Mouse (Mus musculus): Measurements from ENCODE around the gene Lyzl4. TPM values are rescaled to one million over a fixed set of nuclear protein-coding genes. Genes with fewer than 3 reads are reported as not detected.

Lyzl4 gene
- polyA plus RNA-seq, 2 experiments = 0.21 to 0.33 TPM

DNA sequence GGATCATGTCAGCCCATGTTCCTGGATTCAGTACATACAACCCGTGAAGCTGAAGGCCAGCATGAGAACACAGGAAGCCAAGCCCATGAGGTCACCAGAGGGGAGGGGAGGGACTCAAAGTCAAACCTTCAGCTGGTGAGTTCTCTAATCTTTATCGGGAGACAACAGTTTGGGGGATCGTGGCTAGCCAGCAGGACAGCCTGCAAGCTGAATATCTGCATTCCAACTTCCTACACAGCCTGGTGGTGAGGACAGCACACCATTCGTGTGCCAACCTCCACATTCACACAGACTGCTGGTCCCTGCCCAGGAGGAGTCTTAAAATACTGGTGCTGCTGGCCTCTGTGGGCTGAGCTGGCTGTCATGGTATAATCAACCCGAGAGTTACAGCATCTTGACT lies 85.0 kb downstream of the Lyzl4 start:
- no peak overlapping the region for H3K27ac ChIP-seq (replicated peaks; ENCODE audit: low read depth, low read length)
- H3K4me1 ChIP-seq (ENCODE audit: control insufficient read depth, insufficient read depth, low read length) = peaks cover 4% of the 10 kb centered on the region; the same call in 1 of the 2 replicates
- no peaks in the 10 kb centered on the region for H3K9me3 ChIP-seq (ENCODE audit: control insufficient read depth, low read length)
- DNase-seq (ENCODE audit: low spot score) (no peak), ATAC-seq (ENCODE audit: low FRiP score, low read depth) (no peak)
- H3K36me3 ChIP-seq (ENCODE audit: control insufficient read depth, insufficient read depth, low read length) = no peaks in the 10 kb centered on the region
- H3K27me3 ChIP-seq (ENCODE audit: control insufficient read depth, insufficient read depth, low read length) = no peaks in the 10 kb centered on the region
- no peak overlapping the region for H3K4me3 ChIP-seq (replicated peaks; ENCODE audit: low read length)
- H3K9ac ChIP-seq (ENCODE audit: low read depth, low read length, severe bottlenecking) = no peak overlapping the region
- TF ChIP-seq POLR2A (IDR thresholded peaks at IDR 0.05; ENCODE audit: borderline replicate concordance, extremely low read depth, insufficient read depth, insufficient read length) = no peak
- no peak overlapping the region for H3K4me2 ChIP-seq (replicated peaks; ENCODE audit: low read depth, low read length, severe bottlenecking)
- 59% methylated on average over 5 of the region's 5 CpGs for WGBS

GRCm38 (mm10) chr9:121555395-121556000 lies 86.4 kb downstream of the Lyzl4 start:
- H3K4me1 ChIP-seq (ENCODE audit: control insufficient read depth, insufficient read depth, low read length) = peaks cover 4% of the 10 kb centered on the region; the same call in 1 of the 2 replicates
- 38% methylated on average over 9 of the region's 9 CpGs for WGBS
- no peak overlapping the region for H3K27ac ChIP-seq (replicated peaks; ENCODE audit: low read depth, low read length)
- peak; percentile 83 for DNase-seq (ENCODE audit: low spot score)
- no peak overlapping the region for H3K4me3 ChIP-seq (replicated peaks; ENCODE audit: low read length)
- TF ChIP-seq POLR2A (IDR thresholded peaks at IDR 0.05; ENCODE audit: borderline replicate concordance, extremely low read depth, insufficient read depth, insufficient read length) = no peak
- H3K9me3 ChIP-seq (ENCODE audit: control insufficient read depth, low read length) = no peaks in the 10 kb centered on the region
- no peaks in the 10 kb centered on the region for H3K36me3 ChIP-seq (ENCODE audit: control insufficient read depth, insufficient read depth, low read length)
- H3K4me2 ChIP-seq (replicated peaks; ENCODE audit: low read depth, low read length, severe bottlenecking) = no peak overlapping the region
- ATAC-seq (ENCODE audit: low FRiP score, low read depth) = peak; percentile 82
- no peak overlapping the region for H3K9ac ChIP-seq (ENCODE audit: low read depth, low read length, severe bottlenecking)
- H3K27me3 ChIP-seq (ENCODE audit: control insufficient read depth, insufficient read depth, low read length) = no peaks in the 10 kb centered on the region

- ATAC-seq (ENCODE audit: low FRiP score, low read depth) (no peak), DNase-seq (ENCODE audit: low spot score) (no peak)
- H3K9ac ChIP-seq (ENCODE audit: low read depth, low read length, severe bottlenecking) = no peak overlapping the region
- no peak for TF ChIP-seq POLR2A (IDR thresholded peaks at IDR 0.05; ENCODE audit: borderline replicate concordance, extremely low read depth, insufficient read depth, insufficient read length)
- H3K4me1 ChIP-seq (ENCODE audit: control insufficient read depth, insufficient read depth, low read length) = peaks cover 4% of the 10 kb centered on the region; the same call in 1 of the 2 replicates
- H3K9me3 ChIP-seq (ENCODE audit: control insufficient read depth, low read length) = no peaks in the 10 kb centered on the region
- no peak overlapping the region for H3K4me2 ChIP-seq (replicated peaks; ENCODE audit: low read depth, low read length, severe bottlenecking)
- WGBS = 58% methylated on average over 4 of the region's 4 CpGs
- no peaks in the 10 kb centered on the region for H3K36me3 ChIP-seq (ENCODE audit: control insufficient read depth, insufficient read depth, low read length)
- H3K4me3 ChIP-seq (replicated peaks; ENCODE audit: low read length) = no peak overlapping the region
- no peaks in the 10 kb centered on the region for H3K27me3 ChIP-seq (ENCODE audit: control insufficient read depth, insufficient read depth, low read length)
- no peak overlapping the region for H3K27ac ChIP-seq (replicated peaks; ENCODE audit: low read depth, low read length)
Observed at GRCm38 (mm10) chr9:121553643-121554042, 88.3 kb downstream of the Lyzl4 start.

- no peak overlapping the region for H3K9ac ChIP-seq (ENCODE audit: low read depth, low read length, severe bottlenecking)
- H3K4me2 ChIP-seq (replicated peaks; ENCODE audit: low read depth, low read length, severe bottlenecking) = no peak overlapping the region
- no peak for TF ChIP-seq POLR2A (IDR thresholded peaks at IDR 0.05; ENCODE audit: borderline replicate concordance, extremely low read depth, insufficient read depth, insufficient read length)
- H3K27me3 ChIP-seq (ENCODE audit: control insufficient read depth, insufficient read depth, low read length) = no peaks in the 10 kb centered on the region
- no peak overlapping the region for H3K4me3 ChIP-seq (replicated peaks; ENCODE audit: low read length)
- no peak overlapping the region for H3K27ac ChIP-seq (replicated peaks; ENCODE audit: low read depth, low read length)
- DNase-seq (ENCODE audit: low spot score) = no peak
- ATAC-seq (ENCODE audit: low FRiP score, low read depth) = no peak
- H3K9me3 ChIP-seq (ENCODE audit: control insufficient read depth, low read length) = no peaks in the 10 kb centered on the region
- WGBS = 65% methylated on average over 5 of the region's 5 CpGs
- no peaks in the 10 kb centered on the region for H3K36me3 ChIP-seq (ENCODE audit: control insufficient read depth, insufficient read depth, low read length)
- H3K4me1 ChIP-seq (ENCODE audit: control insufficient read depth, insufficient read depth, low read length) = no peaks in the 10 kb centered on the region
Observed at GRCm38 (mm10) chr9:121550327-121550771, 91.5 kb downstream of the Lyzl4 start.

- Histone ChIP-seq H3K27me3 (ENCODE audit: control insufficient read depth, insufficient read depth, low read length) (no peaks in the 10 kb centered on the region), H3K4me1 (ENCODE audit: control insufficient read depth, insufficient read depth, low read length) (no peaks in the 10 kb centered on the region), H3K9me3 (ENCODE audit: control insufficient read depth, low read length) (no peaks in the 10 kb centered on the region), H3K4me2 (replicated peaks; ENCODE audit: low read depth, low read length, severe bottlenecking) (no peak overlapping the region), H3K9ac (ENCODE audit: low read depth, low read length, severe bottlenecking) (no peak overlapping the region), H3K4me3 (replicated peaks; ENCODE audit: low read length) (no peak overlapping the region), H3K27ac (replicated peaks; ENCODE audit: low read depth, low read length) (no peak overlapping the region), H3K36me3 (ENCODE audit: control insufficient read depth, insufficient read depth, low read length) (no peaks in the 10 kb centered on the region)
- no peak for DNase-seq (ENCODE audit: low spot score)
- ATAC-seq (ENCODE audit: low FRiP score, low read depth) = no peak
- TF ChIP-seq POLR2A (IDR thresholded peaks at IDR 0.05; ENCODE audit: borderline replicate concordance, extremely low read depth, insufficient read depth, insufficient read length) = no peak
Observed at GRCm38 (mm10) chr9:121549444-121549843, 92.5 kb downstream of the Lyzl4 start.
